Mouse (Mus musculus) stomach, postnatal 0 days (tissue): ENCODE data around the gene Brf1.

Experiments used
- CTCF ChIP-seq: IDR thresholded peaks from 2 replicates; pipeline ENCODE4 v1.5.1; 2016; ENCODE audit warnings: antibody characterized with exemption, low read depth, mild to moderate bottlenecking, moderate library complexity
- EP300 ChIP-seq: optimal IDR thresholded peaks from 2 replicates; pipeline ENCODE3; 2016; ENCODE audit warnings: antibody characterized with exemption

DNA sequence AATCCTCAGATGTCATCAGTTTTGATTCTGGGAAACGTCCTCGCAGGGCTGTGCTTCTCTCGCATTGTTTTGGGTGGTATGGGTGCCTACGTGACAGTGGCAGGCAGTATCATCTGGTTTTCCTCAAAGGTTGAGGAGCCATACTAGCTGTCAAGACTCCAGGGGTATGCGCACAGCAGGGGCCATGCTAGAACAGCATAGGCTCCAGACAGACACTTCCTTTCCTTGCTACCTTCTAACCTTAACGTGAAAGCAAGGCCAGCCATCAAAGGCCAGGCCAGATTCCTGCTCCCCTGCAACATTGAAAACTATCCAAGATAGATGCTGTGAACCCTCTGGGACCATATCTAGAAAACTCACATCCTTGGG, 49.8 kb downstream of the Brf1 start:
- TF ChIP-seq CTCF, result no peak
- TF ChIP-seq EP300, result no peak
